Mouse (Mus musculus): Measurements from ENCODE around the gene Abhd16a.

The Abhd16a gene

GRCm38 (mm10) chr17:35060071-35060470 lies 29.0 kb upstream of the Abhd16a start:
- peak; percentile 41 for DNase-seq

GRCm38 (mm10) chr17:35060737-35061297 lies 28.2 kb upstream of the Abhd16a start:
- DNase-seq: peak; percentile 31

GRCm38 (mm10) chr17:35061299-35061698 lies 27.8 kb upstream of the Abhd16a start:
- no peak for DNase-seq

- DNase-seq: no peak
Measured at GRCm38 (mm10) chr17:35063466-35063865, 25.6 kb upstream of the Abhd16a start.

GRCm38 (mm10) chr17:35064378-35064877 lies 24.6 kb upstream of the Abhd16a start:
- peak; percentile 69 for DNase-seq

GRCm38 (mm10) chr17:35064951-35065947 lies 23.8 kb upstream of the Abhd16a start, which contains the start of gene Ly6g6c:
Gene Ly6g6c, plus strand, starts transcription at chr17:35065388.
- no peak for DNase-seq

- DNase-seq: no peak
Measured at GRCm38 (mm10) chr17:35066084-35066483, 23.0 kb upstream of the Abhd16a start, which contains the start of gene Mpig6b. Gene Mpig6b, minus strand, starts transcription at chr17:35066184.

- DNase-seq: no peak
Measured at GRCm38 (mm10) chr17:35068213-35068914, 20.7 kb upstream of the Abhd16a start.

GRCm38 (mm10) chr17:35070556-35071229 lies 18.4 kb upstream of the Abhd16a start:
- DNase-seq: peak; percentile 84

- no peak for DNase-seq
Measured at GRCm38 (mm10) chr17:35071454-35071853, 17.6 kb upstream of the Abhd16a start.

GRCm38 (mm10) chr17:35074097-35074496 lies 15.0 kb upstream of the Abhd16a start:
- peak; percentile 82 for DNase-seq

- no peak for DNase-seq
Measured at GRCm38 (mm10) chr17:35076507-35077176, 12.4 kb upstream of the Abhd16a start, which contains the start of gene Ly6g6e. Gene Ly6g6e, plus strand, starts transcription at chr17:35076902.

GRCm38 (mm10) chr17:35077285-35077684 lies 11.8 kb upstream of the Abhd16a start:
- DNase-seq: no peak

- DNase-seq: no peak
Measured at GRCm38 (mm10) chr17:35077786-35078233, 11.3 kb upstream of the Abhd16a start, which contains the start of gene Ly6g6d. Gene Ly6g6d, minus strand, starts transcription at chr17:35078065.

- DNase-seq: no peak
Measured at GRCm38 (mm10) chr17:35079778-35080177, 9.3 kb upstream of the Abhd16a start.

GRCm38 (mm10) chr17:35080248-35080647 lies 8.8 kb upstream of the Abhd16a start:
- DNase-seq: no peak

GRCm38 (mm10) chr17:35080710-35081109 lies 8.4 kb upstream of the Abhd16a start:
- DNase-seq: no peak

- DNase-seq: peak; percentile 76
Measured at GRCm38 (mm10) chr17:35082841-35083576, 6.1 kb upstream of the Abhd16a start.

- no peak for DNase-seq
Measured at GRCm38 (mm10) chr17:35083929-35084497, 5.0 kb upstream of the Abhd16a start.

GRCm38 (mm10) chr17:35085208-35085865 lies 3.7 kb upstream of the Abhd16a start, which contains the start of gene Ly6g6f:
Gene Ly6g6f, minus strand, starts transcription at chr17:35085610.
- no peak for DNase-seq
